Mouse (Mus musculus) myocyte (in vitro differentiated cells): Measurements from ENCODE around the gene Lats2.

ENCODE experiments used
- CEBPB ChIP-seq: IDR thresholded peaks from 2 replicates; pipeline ENCODE4 v1.6.1; 2011; ENCODE audit warnings: mild to moderate bottlenecking, moderate library complexity; ENCODE audit not compliant: poor library complexity, insufficient read depth, severe bottlenecking
- MAX ChIP-seq: IDR thresholded peaks from one replicate; pipeline ENCODE4 v1.6.1; 2011; ENCODE audit warnings: low read depth, mild to moderate bottlenecking, control low read depth
- MYOD1 ChIP-seq, 3 experiments: IDR thresholded peaks; one replicate each; pipeline ENCODE4 v1.6.1; 2011; ENCODE audit warnings: control low read depth in 2 of 3, low read depth in 2 of 3, mild to moderate bottlenecking in 2 of 3, moderate library complexity in 1 of 3; ENCODE audit not compliant: insufficient read length in 2 of 3, control insufficient read depth in 1 of 3
- MYOG ChIP-seq, 3 experiments: IDR thresholded peaks; one replicate each; pipeline ENCODE4 v1.6.1; 2011; ENCODE audit warnings: control low read depth in 2 of 3, low read depth in 2 of 3, mild to moderate bottlenecking in 2 of 3; ENCODE audit not compliant: insufficient read length in 2 of 3, control insufficient read depth in 1 of 3, insufficient read depth in 1 of 3
- POLR2A ChIP-seq: IDR thresholded peaks from one replicate; pipeline ENCODE4 v1.6.1; 2011; ENCODE audit warnings: low read depth, mild to moderate bottlenecking, control low read depth, moderate library complexity; ENCODE audit not compliant: insufficient read length
- POLR2AphosphoS2 ChIP-seq: IDR thresholded peaks from one replicate; pipeline ENCODE4 v1.6.1; 2011; ENCODE audit warnings: low read depth, control low read depth; ENCODE audit not compliant: insufficient read length
- USF1 ChIP-seq: IDR thresholded peaks from one replicate; pipeline ENCODE4 v1.6.1; 2011; ENCODE audit warnings: low read depth, mild to moderate bottlenecking, control low read depth, moderate library complexity

- TF ChIP-seq MYOD1 (IDR thresholded peaks at IDR 0.05; ENCODE audit: control insufficient read depth in 1 of 3, insufficient read length in 2 of 3, low read depth in 2 of 3) (no peak), POLR2A (no peak), MAX (no peak), CEBPB (no peak), USF1 (no peak), POLR2AphosphoS2 (no peak), MYOG (IDR thresholded peaks at IDR 0.05; ENCODE audit: control insufficient read depth in 1 of 3, insufficient read depth in 1 of 3, insufficient read length in 2 of 3, low read depth in 2 of 3) (no peak)
Measured at GRCm38 (mm10) chr14:57705075-57705474, 53.1 kb downstream of the Lats2 start.
